Mouse (Mus musculus): ENCODE results near the gene Tagap. TPM values are rescaled to one million over a fixed set of nuclear protein-coding genes. Genes with fewer than 3 reads are reported as not detected.
A peak's percentile ranks its signal among the peaks of the same experiment; 100 is the strongest.
"Not testable (repeated sequence)": the region's sequence is repeated elsewhere in the genome, so short reads cannot be mapped to it uniquely, and the experiment has no call there.

Tagap gene
- total RNA-seq, 2 experiments from 2014 or later = 3.1 to 3.4 TPM

DNA sequence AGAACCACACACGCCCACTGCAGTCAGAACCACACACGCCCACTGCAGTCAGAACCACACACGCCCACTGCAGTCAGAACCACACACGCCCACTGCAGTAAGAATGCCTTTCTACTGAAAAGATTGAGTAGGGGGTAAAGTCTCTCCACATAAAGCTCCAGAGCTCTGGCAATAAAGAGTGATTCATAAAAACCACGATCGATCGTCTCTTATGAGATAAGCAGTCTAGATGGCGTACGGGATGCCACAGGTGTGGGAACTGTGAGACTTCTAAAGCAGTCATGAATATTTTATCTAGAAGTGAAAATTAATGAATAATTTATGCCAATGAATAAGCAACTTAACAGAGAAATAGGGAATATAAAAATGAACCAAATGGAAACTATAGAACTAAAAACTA, 31.4 kb downstream of the Tagap start:
- ATAC-seq (replicated peaks; ENCODE audit: low FRiP score, poor library complexity, severe bottlenecking) = not testable (repeated sequence)

DNA sequence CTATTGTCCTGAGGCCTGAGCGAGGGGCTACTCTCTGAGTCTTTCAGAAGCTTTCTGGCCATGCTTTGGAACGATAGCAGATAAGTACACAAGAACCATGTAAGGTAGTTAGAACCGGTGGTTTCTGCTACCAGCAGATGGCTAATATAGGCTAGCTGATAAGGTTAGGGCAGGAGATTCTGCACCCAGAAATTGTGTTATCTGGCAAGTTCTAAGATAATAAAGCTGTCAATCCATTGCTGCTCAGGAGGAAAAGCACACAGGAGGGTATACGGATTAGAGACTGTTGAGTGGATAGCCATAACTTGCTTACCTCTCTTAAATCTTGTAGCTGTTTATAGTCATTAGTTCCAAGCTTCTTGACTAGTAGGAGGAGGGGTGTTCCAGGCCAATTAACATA, 37.5 kb downstream of the Tagap start:
- 0 out of 2 replicates have a peak, but pooled peaks have one; percentile 14 for ATAC-seq (replicated peaks; ENCODE audit: low FRiP score, poor library complexity, severe bottlenecking)

DNA sequence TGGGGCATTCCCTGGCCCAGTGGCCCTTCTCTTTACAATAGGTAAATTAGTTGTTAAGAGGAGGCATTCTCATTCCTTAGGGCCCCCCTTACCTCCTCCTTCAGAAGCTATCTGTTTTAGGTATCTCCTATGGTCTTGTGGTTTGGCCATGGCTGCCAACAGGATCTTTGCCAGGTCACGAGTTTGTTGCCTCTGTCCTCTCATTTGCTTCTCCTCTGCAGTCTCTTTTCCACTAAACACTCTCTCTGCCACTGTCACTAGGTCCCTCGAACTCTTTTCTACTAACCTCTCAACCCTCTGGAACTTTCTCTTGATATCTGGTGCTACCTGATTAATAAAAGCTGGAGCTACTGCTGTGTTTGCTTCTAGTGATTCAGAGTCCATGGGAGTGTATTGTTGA, 38.6 kb downstream of the Tagap start:
- not testable (repeated sequence) for ATAC-seq (replicated peaks; ENCODE audit: low FRiP score, poor library complexity, severe bottlenecking)

DNA sequence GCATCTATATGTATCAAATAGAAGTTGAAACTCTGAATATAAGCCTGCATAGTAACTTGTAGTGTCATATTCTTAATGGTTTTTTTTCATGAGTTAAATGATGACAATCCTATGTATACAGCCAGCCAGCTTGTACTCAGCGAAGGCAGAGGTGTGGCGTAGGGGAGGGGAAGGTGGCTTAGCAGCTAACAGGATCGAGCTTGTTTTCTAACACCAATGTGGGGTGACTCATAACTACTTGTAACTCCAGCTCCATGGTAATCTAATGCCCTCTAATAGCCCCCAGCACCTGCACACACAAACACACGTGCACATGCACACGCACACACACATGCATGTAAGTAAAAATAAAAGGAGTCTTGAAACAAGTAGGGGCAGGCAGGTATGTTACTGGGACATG, 42.7 kb downstream of the Tagap start:
- ATAC-seq (replicated peaks; ENCODE audit: low FRiP score, poor library complexity, severe bottlenecking) = not testable (repeated sequence)

DNA sequence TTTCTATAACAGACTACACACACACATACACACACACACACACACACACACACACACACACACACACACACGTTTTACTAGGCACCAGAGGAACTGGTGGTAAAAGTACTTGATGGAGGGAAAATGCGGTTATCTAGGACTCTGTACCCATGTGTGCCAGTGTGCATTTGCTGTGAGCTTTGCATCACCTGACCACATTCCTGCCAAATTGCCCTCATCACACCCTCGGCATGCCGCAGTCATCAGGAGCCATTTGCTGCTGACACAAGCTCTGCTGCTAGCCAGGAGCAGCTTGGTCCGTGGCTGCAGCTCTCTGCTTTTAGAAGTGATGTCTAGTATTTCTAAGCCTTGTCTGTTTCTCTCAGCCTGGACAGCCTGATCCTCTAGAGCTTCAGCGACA, 44.0 kb downstream of the Tagap start:
- not testable (repeated sequence) for ATAC-seq (replicated peaks; ENCODE audit: low FRiP score, poor library complexity, severe bottlenecking)

DNA sequence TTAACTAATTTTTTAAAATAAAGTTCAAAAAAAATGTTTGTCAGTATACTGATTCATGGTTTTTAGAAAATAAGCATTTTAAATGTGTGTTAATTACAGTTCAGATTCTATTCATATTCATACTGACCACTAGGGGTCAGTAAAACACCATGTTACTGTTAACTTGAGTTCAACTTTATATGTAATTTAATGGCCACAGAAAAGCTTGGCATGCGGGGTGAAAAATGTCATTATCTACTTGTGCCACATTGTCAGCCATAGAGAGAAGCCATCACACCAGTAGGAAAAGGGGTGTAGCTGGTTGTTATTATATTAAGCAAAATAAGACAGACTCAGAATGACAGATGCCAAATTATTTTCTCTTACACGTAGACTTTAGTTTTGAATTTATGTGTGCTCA, 57.7 kb downstream of the Tagap start:
- ATAC-seq (replicated peaks; ENCODE audit: low FRiP score, poor library complexity, severe bottlenecking) = peak; percentile 84

Other genes starting within 250 kb of the Tagap start
- gene Fndc1, start 98.7 kb upstream of the Tagap start, total RNA-seq (2015; ENCODE audit: low replicate concordance) = not detected in 2 replicates
- not detected in 2 replicates for gene Fndc1, start 98.7 kb upstream of the Tagap start, total RNA-seq (2017; ENCODE audit: low replicate concordance)
- 27.8 and 39.0 TPM in 2 replicates for gene Rsph3a, start 19.6 kb downstream of the Tagap start, total RNA-seq (2015; ENCODE audit: low replicate concordance)
- 1.5 and 19.5 TPM in 2 replicates for gene Rsph3a, start 19.6 kb downstream of the Tagap start, total RNA-seq (2017; ENCODE audit: low replicate concordance)
- gene Gm49673, start 221.8 kb downstream of the Tagap start, total RNA-seq (2015; ENCODE audit: low replicate concordance) = not detected in 2 replicates
- 4.9 TPM in 1 of 2 replicates, not detected in the other for gene Gm49673, start 221.8 kb downstream of the Tagap start, total RNA-seq (2017; ENCODE audit: low replicate concordance)
- 15.1 and 28.5 TPM in 2 replicates for gene Rnaset2a, start 222.1 kb downstream of the Tagap start, total RNA-seq (2015; ENCODE audit: low replicate concordance)
- 1.3 and 6.6 TPM in 2 replicates for gene Rnaset2a, start 222.1 kb downstream of the Tagap start, total RNA-seq (2017; ENCODE audit: low replicate concordance)
- 23.5 and 24.1 TPM in 2 replicates for gene Fgfr1op, start 239.5 kb downstream of the Tagap start, total RNA-seq (2015; ENCODE audit: low replicate concordance)
- gene Fgfr1op, start 239.5 kb downstream of the Tagap start, total RNA-seq (2017; ENCODE audit: low replicate concordance) = 28.3 and 34.7 TPM in 2 replicates

All from erythroid progenitor cell, adult 5-6 weeks (primary cell).